Mouse (Mus musculus): ENCODE results near the gene Paqr4.

DNA sequence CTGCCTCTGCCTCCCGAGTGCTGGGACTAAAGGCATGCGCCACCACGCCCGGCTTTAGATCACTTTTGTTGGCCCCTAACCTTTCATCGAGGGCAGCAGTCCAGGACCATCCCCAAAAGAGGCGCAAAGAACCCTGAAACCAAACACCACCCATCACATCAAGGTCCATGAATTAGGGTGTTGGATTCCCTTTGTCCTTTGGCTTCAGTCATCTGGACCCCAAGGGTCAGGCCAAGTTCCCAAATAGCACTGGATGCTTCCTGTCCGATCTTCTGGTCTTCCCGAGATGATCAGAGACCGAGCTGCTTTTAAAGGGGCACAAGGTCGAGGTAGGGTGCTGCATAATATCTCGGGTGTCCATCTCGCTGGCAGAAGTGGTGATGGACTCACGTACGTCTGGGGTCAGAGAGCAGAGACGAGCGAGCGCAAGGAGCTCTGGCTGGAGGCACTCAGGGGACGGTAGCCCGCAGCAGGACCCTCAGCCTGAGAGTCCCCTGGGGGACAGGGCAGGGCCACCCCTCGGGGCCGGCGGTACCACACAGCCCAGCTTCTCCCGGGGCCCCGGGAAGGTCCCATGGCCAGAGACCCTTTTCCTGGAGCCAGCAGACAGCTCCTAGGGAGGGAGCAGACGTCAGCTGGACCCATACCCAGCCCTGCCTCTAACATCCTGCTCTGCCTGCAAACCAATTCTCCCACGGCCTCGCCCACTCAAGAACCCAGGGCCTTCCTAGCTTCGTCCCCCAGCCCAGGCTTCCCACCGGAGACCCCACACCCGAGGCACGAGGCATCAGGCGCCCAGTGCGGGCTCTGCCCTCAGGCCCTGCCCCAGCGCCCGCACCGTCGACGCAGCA, 917 bp upstream of the Paqr4 start:
- TF ChIP-seq CTCF (IDR thresholded peaks at IDR 0.05; ENCODE audit: extremely low read depth, insufficient read depth, low read length) = no peak
- no peak for TF ChIP-seq POLR2A (IDR thresholded peaks at IDR 0.05; ENCODE audit: extremely low read depth, insufficient read depth, low read length)

Data from cortical plate, adult 2 months (tissue).